Mouse (Mus musculus) cortical plate, adult 2 months (tissue): ENCODE data around the gene Frmpd2.

Experiments
- CTCF ChIP-seq: fragments of 200-500 bp; IDR thresholded peaks from 2 replicates; pipeline ENCODE4 v1.5.1; 2011; ENCODE audit warnings: mild to moderate bottlenecking, control low read depth, low read length; ENCODE audit not compliant: insufficient read depth; ENCODE audit errors: extremely low read depth
- POLR2A ChIP-seq: fragments of 200-500 bp; IDR thresholded peaks from 2 replicates; pipeline ENCODE4 v1.6.1; 2011; ENCODE audit warnings: mild to moderate bottlenecking, low read length, control low read depth; ENCODE audit not compliant: insufficient read depth; ENCODE audit errors: extremely low read depth

GRCm38 (mm10) chr14:33570737-33571136, 99.2 kb downstream of the Frmpd2 start:
- no peak for TF ChIP-seq CTCF
- no peak for TF ChIP-seq POLR2A
